Mouse (Mus musculus): Measurements from ENCODE around the gene Thy1.

The Thy1 gene

GRCm38 (mm10) chr9:44033317-44033716 lies 9.9 kb upstream of the Thy1 start:
- intact Hi-C loops (cut with DNase I): no loop called here

GRCm38 (mm10) chr9:44033957-44034727 lies 9.0 kb upstream of the Thy1 start:
- intact Hi-C loops (cut with DNase I): no loop called here

- intact Hi-C loops (cut with DNase I): no loop called here
Observed at GRCm38 (mm10) chr9:44037106-44037505, 6.1 kb upstream of the Thy1 start.

- intact Hi-C loops (cut with DNase I): no loop called here
Observed at GRCm38 (mm10) chr9:44041511-44042395, 1.4 kb upstream of the Thy1 start.

GRCm38 (mm10) chr9:44042396-44042680 lies 846 bp upstream of the Thy1 start:
- intact Hi-C loops (cut with DNase I): no loop called here

- intact Hi-C loops (cut with DNase I): no loop called here
Observed at GRCm38 (mm10) chr9:44043708-44044425, 683 bp downstream of the Thy1 start.

GRCm38 (mm10) chr9:44044426-44045157 lies 1.4 kb downstream of the Thy1 start:
- intact Hi-C loops (cut with DNase I): no loop called here

GRCm38 (mm10) chr9:44045158-44045883 lies 2.1 kb downstream of the Thy1 start:
- intact Hi-C loops (cut with DNase I): no loop called here

- intact Hi-C loops (cut with DNase I): no loop called here
Observed at GRCm38 (mm10) chr9:44045884-44046272, 2.7 kb downstream of the Thy1 start.

GRCm38 (mm10) chr9:44046426-44046825 lies 3.2 kb downstream of the Thy1 start:
- intact Hi-C loops (cut with DNase I): no loop called here

GRCm38 (mm10) chr9:44047071-44047470 lies 3.9 kb downstream of the Thy1 start:
- intact Hi-C loops (cut with DNase I): no loop called here

- intact Hi-C loops (cut with DNase I): no loop called here
Observed at GRCm38 (mm10) chr9:44047571-44048490, 4.6 kb downstream of the Thy1 start.

GRCm38 (mm10) chr9:44048541-44049380 lies 5.6 kb downstream of the Thy1 start:
- intact Hi-C loops (cut with DNase I): no loop called here

- intact Hi-C loops (cut with DNase I): no loop called here
Observed at GRCm38 (mm10) chr9:44049381-44050165, 6.4 kb downstream of the Thy1 start.

GRCm38 (mm10) chr9:44052855-44053254 lies 9.7 kb downstream of the Thy1 start:
- intact Hi-C loops (cut with DNase I): no loop called here

- intact Hi-C loops (cut with DNase I): no loop called here
Observed at GRCm38 (mm10) chr9:44053936-44054335, 10.8 kb downstream of the Thy1 start.

GRCm38 (mm10) chr9:44058606-44059005 lies 15.4 kb downstream of the Thy1 start:
- intact Hi-C loops (cut with DNase I): loop anchor here (5.0 kb wide), 1 partner anchor 71 kb away; no protein-coding TSS in a partner anchor

GRCm38 (mm10) chr9:44065177-44065576 lies 22.0 kb downstream of the Thy1 start:
- intact Hi-C loops (cut with DNase I): loop anchor here (5.0 kb wide), 1 partner anchor 83 kb away; no protein-coding TSS in a partner anchor

Data from adrenal gland (tissue).